Comparison of ENCODE assay signal across 8 mouse cellular contexts in the genomic region with DNA sequence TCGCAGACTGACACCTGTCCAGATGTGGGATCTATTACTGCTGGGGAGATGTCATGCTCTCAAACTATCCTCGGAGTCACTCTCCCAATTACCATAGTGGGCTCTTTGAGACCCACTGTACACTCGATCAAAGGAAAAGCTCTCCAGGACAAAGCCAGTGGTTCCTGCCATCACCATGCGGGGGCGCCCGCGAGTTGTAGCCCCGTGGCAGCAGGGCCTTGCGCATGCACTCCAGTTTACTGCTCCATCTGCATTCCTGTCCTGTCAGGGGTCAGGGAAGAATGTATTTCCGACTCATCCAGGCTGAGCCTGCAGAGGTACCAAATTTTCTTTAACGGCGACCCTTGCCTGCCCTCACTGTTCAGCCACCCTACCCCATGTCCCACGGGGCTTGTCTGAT. TPM values are rescaled to one million over a fixed set of nuclear protein-coding genes. Genes with fewer than 3 reads are reported as not detected.
DNase-seq lines count a peak whose midpoint lies in the region; ATAC-seq and TF ChIP-seq lines count a peak whose summit lies in the region.
"Had no signal": no experiment of that assay in that cellular context is flagged by ENCODE, and none has a peak within 500 bp of the region (broad histone marks: within the 10 kb centered on the region; RNA-seq: fewer than 3 reads in every experiment).

No protein-coding gene starts in this region.

- H3K9ac ChIP-seq in kidney, postnatal 0 days (ENCODE audit: low read depth, low read length) = no peak overlapping the region
- H3K9ac ChIP-seq in kidney, embryonic 14.5 days (ENCODE audit: low read depth, low read length) = no peak overlapping the region

- no peaks in the 10 kb centered on the region for H3K9me3 ChIP-seq in kidney, postnatal 0 days (replicated peaks; ENCODE audit: low read length)
- no peaks in the 10 kb centered on the region for H3K9me3 ChIP-seq in kidney, embryonic 14.5 days (ENCODE audit: control insufficient read depth, low read length)
- H3K9me3 ChIP-seq: embryonic facial prominence, embryonic 10.5 days had no signal

- DNase-seq in kidney, postnatal 0 days (ENCODE audit: low spot score) = no peak
- peak; percentile 58 for DNase-seq in urinary bladder, postnatal 25 days (ENCODE audit: low spot score)
- DNase-seq in urinary bladder, postnatal 10 days (ENCODE audit: low spot score) = no peak
- DNase-seq in ZHBTc4 (ENCODE audit: low read depth, low spot score) = peak; percentile 65
- DNase-seq in ovary, postnatal 14 days (ENCODE audit: low spot score) = no peak
- no peak for DNase-seq in cerebellum, postnatal 10 days

- WGBS in kidney, postnatal 0 days = 70% methylated on average over 13 of the region's 13 CpGs
- 69% methylated on average over 13 of the region's 13 CpGs for WGBS in kidney, embryonic 14.5 days

- H3K36me3 ChIP-seq in kidney, postnatal 0 days (ENCODE audit: insufficient read depth, low read length) = no peaks in the 10 kb centered on the region
- H3K36me3 ChIP-seq in kidney, embryonic 14.5 days (ENCODE audit: control insufficient read depth, insufficient read depth, low read length) = no peaks in the 10 kb centered on the region
- H3K36me3 ChIP-seq: embryonic facial prominence, embryonic 10.5 days had no signal

- H3K27ac ChIP-seq in kidney, postnatal 0 days = no peak overlapping the region
- no peak overlapping the region for H3K27ac ChIP-seq in kidney, embryonic 14.5 days (ENCODE audit: low read depth, low read length)
- H3K27ac ChIP-seq: embryonic facial prominence, embryonic 10.5 days had no signal

- ATAC-seq in kidney, postnatal 0 days (replicated peaks; ENCODE audit: low FRiP score, low read depth) = no peak
- ATAC-seq in kidney, embryonic 14.5 days (ENCODE audit: low FRiP score, low TSS enrichment) = no peak

- TF ChIP-seq CTCF in kidney, postnatal 0 days (IDR thresholded peaks at IDR 0.05; ENCODE audit: low read depth) = peak; percentile 47

- 0 out of 2 replicates have a peak, but pooled peaks cover 5% of the 10 kb centered on the region for H3K4me1 ChIP-seq in kidney, postnatal 0 days (replicated peaks; ENCODE audit: insufficient read depth, low read length)
- peaks cover 5% of the 10 kb centered on the region; the same call in 1 of the 2 replicates for H3K4me1 ChIP-seq in kidney, embryonic 14.5 days (ENCODE audit: control insufficient read depth, insufficient read depth, low read length)

- H3K4me2 ChIP-seq in kidney, postnatal 0 days (ENCODE audit: low read length) = no peak overlapping the region
- H3K4me2 ChIP-seq in kidney, embryonic 14.5 days (replicated peaks; ENCODE audit: low read depth, low read length) = no peak overlapping the region

- H3K27me3 ChIP-seq in kidney, postnatal 0 days (ENCODE audit: insufficient read depth, low read length) = no peaks in the 10 kb centered on the region
- no peaks in the 10 kb centered on the region for H3K27me3 ChIP-seq in kidney, embryonic 14.5 days (ENCODE audit: control insufficient read depth, insufficient read depth, low read length)

- H3K4me3 ChIP-seq in kidney, postnatal 0 days (replicated peaks; ENCODE audit: low read depth, low read length) = no peak overlapping the region
- no peak overlapping the region for H3K4me3 ChIP-seq in kidney, embryonic 14.5 days (ENCODE audit: low read length)
- H3K4me3 ChIP-seq: embryonic facial prominence, embryonic 10.5 days had no signal

RNA-seq across cellular contexts. Expression of a gene that starts 6.6 kb away (rescaled TPM):
- 5.1 and 6.0 TPM in 2 replicates for polyA plus RNA-seq in kidney, postnatal 0 days (2015; fragmentation: Nextera tagmentation; extraction: Ambion mirVana)
- 0.85 and 0.99 TPM in 2 replicates for polyA plus RNA-seq in kidney, embryonic 14.5 days (2014; fragmentation: Nextera tagmentation; extraction: Ambion mirVana)

RNA-seq across cellular contexts. Expression of a gene that starts 9.4 kb away (rescaled TPM):
- 4.0 and 6.1 TPM in 2 replicates for polyA plus RNA-seq in kidney, postnatal 0 days (2015; fragmentation: Nextera tagmentation; extraction: Ambion mirVana)
- 1.3 and 2.2 TPM in 2 replicates for polyA plus RNA-seq in kidney, embryonic 14.5 days (2014; fragmentation: Nextera tagmentation; extraction: Ambion mirVana)

RNA-seq across cellular contexts. Expression of a gene that starts 38.9 kb away (rescaled TPM):
- polyA plus RNA-seq in kidney, postnatal 0 days (2015; fragmentation: Nextera tagmentation; extraction: Ambion mirVana) = 8.8 and 9.9 TPM in 2 replicates
- 13.5 and 17.5 TPM in 2 replicates for polyA plus RNA-seq in kidney, embryonic 14.5 days (2014; fragmentation: Nextera tagmentation; extraction: Ambion mirVana)

RNA-seq across cellular contexts. Expression of a gene that starts 50.3 kb away (rescaled TPM):
- 21.8 and 22.7 TPM in 2 replicates for polyA plus RNA-seq in kidney, postnatal 0 days (2015; fragmentation: Nextera tagmentation; extraction: Ambion mirVana)
- 24.0 and 26.6 TPM in 2 replicates for polyA plus RNA-seq in kidney, embryonic 14.5 days (2014; fragmentation: Nextera tagmentation; extraction: Ambion mirVana)

Comparison
In these comparisons a context has a peak if more than half of its experiments do, and no peak if none do; other contexts are left out.
1. DNase-seq: peak in urinary bladder, postnatal 25 days (single experiment) and ZHBTc4 (single experiment); none in kidney, postnatal 0 days (single experiment), urinary bladder, postnatal 10 days (single experiment), ovary, postnatal 14 days (single experiment) and cerebellum, postnatal 10 days (0 of 2).